Mouse (Mus musculus) limb, embryonic 13.5 days (tissue): Measurements from ENCODE around the gene Sf1. TPM values are rescaled to one million over a fixed set of nuclear protein-coding genes. Genes with fewer than 3 reads are reported as not detected.

Source experiments
- ATAC-seq: fragments of 200-750 bp; cut with Nextera tagmentation; 2 replicates; pipeline ENCODE4 v1.8.0; 2017; ENCODE audit warnings: low read depth, moderate number of reproducible peaks, moderate TSS enrichment; ENCODE audit not compliant: low FRiP score
- H3K27ac ChIP-seq: fragments of 300-500 bp; sonication (generic); 2 replicates; pipeline ENCODE4 v1.5.1; 2015; ENCODE audit warnings: inconsistent platforms, mild to moderate bottlenecking, moderate library complexity
- H3K27me3 ChIP-seq: fragments of 300-500 bp; sonication (generic); 2 replicates; pipeline ENCODE4 v1.6.1; 2015; ENCODE audit warnings: mild to moderate bottlenecking, inconsistent platforms
- H3K36me3 ChIP-seq: fragments of 300-500 bp; sonication (generic); 2 replicates; pipeline ENCODE4 v1.6.1; 2015; ENCODE audit warnings: inconsistent platforms, mild to moderate bottlenecking, moderate library complexity
- H3K4me1 ChIP-seq: fragments of 300-500 bp; sonication (generic); 2 replicates; pipeline ENCODE4 v1.6.1; 2015; ENCODE audit warnings: inconsistent platforms
- H3K4me2 ChIP-seq: fragments of 300-500 bp; sonication (generic); replicated peaks from 2 replicates; pipeline ENCODE4 v1.6.1; 2015; ENCODE audit warnings: inconsistent platforms, mild to moderate bottlenecking, moderate library complexity
- H3K4me3 ChIP-seq: fragments of 300-500 bp; sonication (generic); 2 replicates; pipeline ENCODE4 v1.5.1; 2015; ENCODE audit warnings: moderate library complexity, mild to moderate bottlenecking, inconsistent platforms
- H3K9ac ChIP-seq: fragments of 300-500 bp; sonication (generic); 2 replicates; pipeline ENCODE4 v1.6.1; 2015; ENCODE audit warnings: mild to moderate bottlenecking, inconsistent platforms
- H3K9me3 ChIP-seq: fragments of 300-500 bp; sonication (generic); 2 replicates; pipeline ENCODE4 v1.6.1; 2016; ENCODE audit warnings: inconsistent platforms
- WGBS: fragments of 180-500 bp; shearing (Covaris S2); methylation state at CpG from one replicate; pipeline ENCODE4 v1.1.7; 2015; 5-methylcytosine and 5-hydroxymethylcytosine counted together
- polyA plus RNA-seq: library from polyadenylated mRNA; unstranded; fragments of >200 nt; fragmentation: Nextera tagmentation; extraction: Ambion mirVana; gene quantifications from 2 replicates; pipeline ENCODE4 v1.2.1, GENCODE M21; 2015

The Sf1 gene
- polyA plus RNA-seq, 1 experiment from 2014 or later, result 148 TPM

DNA sequence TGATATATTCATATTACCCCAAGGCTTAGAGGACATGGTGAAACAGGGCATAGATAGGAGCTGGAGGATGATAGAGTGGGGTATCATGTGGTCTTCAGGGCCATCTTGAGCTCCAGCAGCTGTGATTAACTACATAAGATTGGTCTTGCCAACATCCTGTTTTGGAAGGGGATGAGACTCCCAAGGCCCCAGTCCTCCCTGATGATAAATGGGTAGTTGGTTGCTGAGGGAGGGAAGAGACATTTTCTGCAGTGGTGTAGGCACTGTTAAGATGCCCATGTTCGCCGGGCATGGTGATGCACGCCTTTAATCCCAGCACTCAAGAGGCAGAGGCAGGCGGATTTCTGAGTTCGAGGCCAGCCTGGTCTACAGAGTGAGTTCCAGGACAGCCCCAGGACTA lies 17.7 kb downstream of the Sf1 start:
- H3K4me1 ChIP-seq, result peaks cover 19% of the 10 kb centered on the region
- no peak overlapping the region for H3K4me3 ChIP-seq
- H3K9ac ChIP-seq, result no peak overlapping the region
- 95% methylated on average over 5 of the region's 5 CpGs for WGBS
- no peak overlapping the region for H3K27ac ChIP-seq
- H3K36me3 ChIP-seq, result peaks cover 37% of the 10 kb centered on the region
- ATAC-seq, result no peak
- H3K9me3 ChIP-seq, result no peaks in the 10 kb centered on the region
- H3K4me2 ChIP-seq, result no peak overlapping the region
- H3K27me3 ChIP-seq, result no peaks in the 10 kb centered on the region

DNA sequence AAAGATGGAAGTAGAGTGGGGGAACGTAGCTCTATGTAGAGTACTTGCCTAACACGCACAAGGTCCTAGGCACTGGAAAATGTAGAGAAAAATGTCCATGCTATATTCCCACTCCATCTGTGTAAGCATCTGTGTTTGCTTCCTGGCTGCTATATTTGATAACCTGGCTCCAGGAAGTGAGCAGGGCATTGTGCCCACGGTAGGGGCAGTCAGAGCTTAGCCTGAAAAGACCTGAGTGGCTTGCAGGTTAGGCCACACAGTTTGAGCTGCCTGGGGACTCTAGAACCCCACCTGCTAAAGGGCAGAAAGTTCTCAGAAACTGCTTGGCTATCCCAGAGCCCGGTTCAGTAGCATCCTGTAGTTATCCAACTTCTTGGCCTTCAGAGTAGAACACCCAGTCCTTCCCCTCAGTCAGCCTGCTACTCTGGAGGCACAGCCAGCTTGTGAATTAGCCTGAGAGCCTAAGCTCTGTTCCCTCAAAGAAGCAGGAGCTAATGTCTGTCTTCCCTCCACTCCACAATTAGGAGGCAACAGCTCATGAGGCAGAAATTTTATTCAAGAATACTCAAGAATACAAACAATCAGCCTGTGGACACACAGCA lies 18.9 kb downstream of the Sf1 start:
- Histone ChIP-seq H3K27me3 (no peaks in the 10 kb centered on the region), H3K9me3 (no peaks in the 10 kb centered on the region), H3K4me2 (no peak overlapping the region), H3K27ac (no peak overlapping the region), H3K9ac (0 out of 2 replicates have a peak overlapping the region, but pooled peaks have one; percentile 3), H3K36me3 (peaks cover 25% of the 10 kb centered on the region), H3K4me1 (peaks cover 19% of the 10 kb centered on the region), H3K4me3 (no peak overlapping the region)
- 76% methylated on average over 4 of the region's 4 CpGs for WGBS
- ATAC-seq, result no peak

DNA sequence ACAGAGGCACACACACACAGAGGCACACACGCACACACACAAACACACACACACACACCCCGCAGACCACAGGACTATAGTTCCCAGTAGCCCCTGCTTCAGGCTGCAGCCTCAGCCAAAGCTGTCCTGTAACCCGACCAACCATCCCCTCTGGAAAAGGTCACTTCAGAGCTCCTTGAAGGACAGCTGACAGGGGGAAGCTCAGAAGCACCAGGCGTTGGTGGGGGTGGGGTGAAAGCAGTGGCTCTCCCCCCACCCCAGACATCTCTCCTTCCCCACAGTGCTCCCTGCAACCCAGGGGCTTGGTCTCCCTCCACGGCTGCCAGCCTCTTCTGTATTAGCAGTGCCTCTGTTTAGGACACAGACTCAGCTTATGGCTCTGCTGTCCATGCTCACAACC lies 20.0 kb downstream of the Sf1 start:
- peaks cover 15% of the 10 kb centered on the region for H3K36me3 ChIP-seq
- 45% methylated on average over 5 of the region's 5 CpGs for WGBS
- H3K9ac ChIP-seq, result no peak overlapping the region
- no peaks in the 10 kb centered on the region for H3K27me3 ChIP-seq
- H3K4me2 ChIP-seq, result no peak overlapping the region; the same call in 1 of the 2 replicates
- no peak overlapping the region for H3K4me3 ChIP-seq
- peak overlapping the region; percentile 48 for H3K27ac ChIP-seq
- H3K9me3 ChIP-seq, result no peaks in the 10 kb centered on the region
- ATAC-seq, result no peak
- H3K4me1 ChIP-seq, result peaks cover 19% of the 10 kb centered on the region

DNA sequence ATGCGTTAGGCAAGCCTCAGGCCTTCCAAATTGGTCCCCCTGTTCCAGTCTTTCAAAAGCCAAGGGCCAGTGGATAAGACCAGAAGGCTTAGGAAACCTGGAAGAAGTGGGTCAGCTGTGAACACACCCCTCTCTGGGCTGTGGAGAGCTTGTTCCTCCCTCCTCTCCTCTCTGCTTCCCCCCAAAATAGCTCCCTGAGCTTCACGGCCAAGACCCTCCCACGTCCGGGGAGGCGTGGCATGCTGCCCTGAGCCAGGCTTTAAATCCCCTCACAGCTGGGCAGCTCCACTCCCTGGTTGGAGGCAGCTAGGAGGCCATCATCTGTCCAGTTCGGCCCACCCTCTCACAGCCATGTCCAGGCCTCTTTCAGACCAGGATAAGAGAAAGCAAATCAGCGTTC lies 20.6 kb downstream of the Sf1 start, which contains the start of gene Pygm:
TSS of gene Pygm (plus strand) at position 272 of the 400 bp plus-strand sequence.
- H3K4me1 ChIP-seq, result peaks cover 21% of the 10 kb centered on the region
- peak; percentile 68 for ATAC-seq
- peak within 1 kb of the TSS; percentile 48 for H3K27ac ChIP-seq
- no peaks in the 10 kb centered on the region for H3K9me3 ChIP-seq
- peaks cover 8% of the 10 kb centered on the region for H3K36me3 ChIP-seq
- H3K27me3 ChIP-seq, result peaks cover 6% of the 10 kb centered on the region
- H3K9ac ChIP-seq, result no peak within 1 kb of the TSS
- H3K4me2 ChIP-seq, result peak within 1 kb of the TSS; percentile 17; the same call in 1 of the 2 replicates
- no peak within 1 kb of the TSS for H3K4me3 ChIP-seq
- WGBS, result 17% methylated on average over 7 of the region's 7 CpGs

DNA sequence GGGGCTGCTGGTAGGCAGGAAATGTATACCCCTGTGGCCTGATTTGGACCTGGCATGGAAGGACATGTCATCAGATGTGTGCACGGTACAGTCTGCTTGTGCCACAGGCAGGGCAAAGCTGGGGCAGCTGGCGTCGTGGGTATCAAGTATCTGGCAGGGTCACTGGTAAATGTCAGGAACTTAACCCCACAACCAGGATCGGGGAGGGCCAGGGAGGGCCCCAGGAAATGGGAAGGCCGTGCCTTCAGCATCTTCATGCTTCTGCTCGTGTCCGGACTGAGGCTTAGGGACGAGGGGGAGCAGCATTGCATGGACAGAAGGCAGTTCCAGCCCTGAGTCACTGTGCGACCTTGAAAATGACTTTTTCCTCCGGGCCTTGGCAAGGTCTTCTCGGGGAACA lies 21.5 kb downstream of the Sf1 start:
- H3K4me3 ChIP-seq, result no peak overlapping the region
- H3K9ac ChIP-seq, result no peak overlapping the region
- ATAC-seq, result no peak
- peaks cover 4% of the 10 kb centered on the region; the same call in 1 of the 2 replicates for H3K36me3 ChIP-seq
- H3K4me1 ChIP-seq, result peaks cover 29% of the 10 kb centered on the region
- 0 out of 2 replicates have a peak overlapping the region, but pooled peaks have one; percentile 17 for H3K4me2 ChIP-seq
- H3K27me3 ChIP-seq, result peaks cover 7% of the 10 kb centered on the region
- no peaks in the 10 kb centered on the region for H3K9me3 ChIP-seq
- no peak overlapping the region for H3K27ac ChIP-seq
- 77% methylated on average over 11 of the region's 11 CpGs for WGBS

DNA sequence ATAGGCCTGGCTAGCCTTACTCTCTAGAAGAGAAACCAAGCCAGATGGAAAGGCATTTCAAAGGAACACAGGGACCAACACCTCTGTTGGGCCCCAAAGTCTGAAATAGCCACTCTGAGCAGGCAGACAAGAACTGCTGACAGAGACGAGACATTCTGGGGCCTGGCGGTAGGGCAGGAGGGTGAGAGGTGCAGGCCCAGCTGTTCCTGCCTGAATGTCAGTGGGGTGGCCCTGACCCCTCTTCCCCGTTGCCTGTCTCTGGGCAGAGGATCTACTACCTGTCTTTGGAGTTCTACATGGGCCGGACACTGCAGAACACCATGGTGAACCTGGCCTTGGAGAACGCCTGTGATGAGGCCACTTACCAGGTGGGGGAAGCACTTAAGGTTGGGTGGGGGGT lies 21.9 kb downstream of the Sf1 start:
- peaks cover 32% of the 10 kb centered on the region for H3K4me1 ChIP-seq
- H3K9ac ChIP-seq, result no peak overlapping the region
- no peak for ATAC-seq
- whole genome bisulfite sequencing, result 69% methylated on average over 5 of the region's 5 CpGs
- no peak overlapping the region for H3K27ac ChIP-seq
- no peak overlapping the region for H3K4me3 ChIP-seq
- peak overlapping the region; percentile 17; the same call in 1 of the 2 replicates for H3K4me2 ChIP-seq
- peaks cover 7% of the 10 kb centered on the region for H3K27me3 ChIP-seq
- no peaks in the 10 kb centered on the region for H3K9me3 ChIP-seq
- H3K36me3 ChIP-seq, result peaks cover 4% of the 10 kb centered on the region; the same call in 1 of the 2 replicates

DNA sequence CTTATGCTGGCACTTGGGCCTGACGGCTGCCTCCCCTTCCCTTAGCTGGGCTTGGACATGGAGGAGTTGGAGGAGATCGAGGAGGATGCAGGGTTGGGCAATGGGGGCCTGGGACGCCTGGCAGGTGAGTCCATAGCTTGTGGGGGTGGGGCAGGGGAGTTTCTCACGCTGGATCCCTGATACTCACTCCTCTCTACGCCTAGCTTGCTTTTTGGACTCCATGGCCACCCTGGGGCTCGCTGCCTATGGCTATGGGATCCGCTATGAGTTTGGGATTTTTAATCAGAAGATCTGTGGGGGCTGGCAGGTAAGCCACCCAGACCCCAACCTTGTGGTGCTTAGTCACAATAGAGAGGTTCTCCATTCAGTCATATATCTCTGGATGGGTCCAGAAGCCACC lies 22.3 kb downstream of the Sf1 start:
- peaks cover 7% of the 10 kb centered on the region for H3K27me3 ChIP-seq
- ATAC-seq, result no peak
- H3K9me3 ChIP-seq, result no peaks in the 10 kb centered on the region
- H3K4me2 ChIP-seq, result peak overlapping the region; percentile 14; the same call in 1 of the 2 replicates
- H3K27ac ChIP-seq, result no peak overlapping the region
- H3K4me1 ChIP-seq, result peaks cover 32% of the 10 kb centered on the region
- no peak overlapping the region for H3K9ac ChIP-seq
- no peak overlapping the region for H3K4me3 ChIP-seq
- 74% methylated on average over 7 of the region's 7 CpGs for WGBS
- H3K36me3 ChIP-seq, result peaks cover 2% of the 10 kb centered on the region; the same call in 1 of the 2 replicates

DNA sequence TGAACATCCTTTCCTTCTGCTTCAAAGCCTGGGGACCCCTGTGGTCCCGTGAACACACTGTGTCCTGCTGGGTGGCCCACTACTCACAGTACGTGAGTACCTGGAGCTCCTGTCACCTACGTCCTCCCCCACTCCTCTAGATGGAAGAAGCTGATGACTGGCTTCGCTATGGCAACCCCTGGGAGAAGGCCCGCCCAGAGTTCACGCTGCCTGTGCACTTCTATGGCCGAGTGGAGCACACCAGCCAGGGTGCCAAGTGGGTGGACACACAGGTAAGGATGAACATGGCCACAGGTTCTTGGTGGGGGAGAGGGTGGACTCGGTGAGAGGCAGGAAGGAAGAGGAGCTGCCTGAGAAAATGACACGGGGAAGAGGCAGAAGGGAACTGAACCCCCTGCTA lies 22.7 kb downstream of the Sf1 start:
- Histone ChIP-seq H3K9me3 (no peaks in the 10 kb centered on the region), H3K9ac (no peak overlapping the region), H3K36me3 (no peaks in the 10 kb centered on the region), H3K4me1 (peaks cover 32% of the 10 kb centered on the region), H3K4me3 (no peak overlapping the region), H3K27ac (no peak overlapping the region), H3K4me2 (no peak overlapping the region), H3K27me3 (peaks cover 7% of the 10 kb centered on the region)
- 62% methylated on average over 9 of the region's 9 CpGs for WGBS
- no peak for ATAC-seq

DNA sequence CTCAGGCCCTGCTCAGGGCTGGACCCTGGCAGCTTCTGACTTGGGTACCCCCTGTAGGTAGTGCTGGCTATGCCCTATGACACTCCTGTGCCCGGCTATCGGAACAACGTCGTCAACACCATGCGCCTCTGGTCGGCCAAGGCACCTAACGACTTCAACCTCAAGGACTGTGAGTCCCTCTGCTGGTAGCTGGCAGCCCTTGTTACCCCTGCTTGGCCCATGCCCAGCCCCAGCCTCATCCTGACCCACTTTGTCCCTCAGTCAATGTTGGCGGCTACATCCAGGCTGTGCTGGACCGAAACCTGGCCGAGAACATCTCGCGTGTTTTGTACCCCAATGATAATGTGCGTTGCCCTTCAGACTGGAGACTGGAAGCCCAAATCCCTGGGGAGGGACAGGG lies 24.5 kb downstream of the Sf1 start:
- Histone ChIP-seq H3K4me1 (peaks cover 32% of the 10 kb centered on the region), H3K9me3 (no peaks in the 10 kb centered on the region; the same call in 1 of the 2 replicates), H3K36me3 (no peaks in the 10 kb centered on the region), H3K4me3 (no peak overlapping the region), H3K27me3 (peaks cover 7% of the 10 kb centered on the region), H3K27ac (no peak overlapping the region), H3K9ac (no peak overlapping the region), H3K4me2 (no peak overlapping the region)
- WGBS, result 76% methylated on average over 13 of the region's 13 CpGs
- no peak for ATAC-seq

DNA sequence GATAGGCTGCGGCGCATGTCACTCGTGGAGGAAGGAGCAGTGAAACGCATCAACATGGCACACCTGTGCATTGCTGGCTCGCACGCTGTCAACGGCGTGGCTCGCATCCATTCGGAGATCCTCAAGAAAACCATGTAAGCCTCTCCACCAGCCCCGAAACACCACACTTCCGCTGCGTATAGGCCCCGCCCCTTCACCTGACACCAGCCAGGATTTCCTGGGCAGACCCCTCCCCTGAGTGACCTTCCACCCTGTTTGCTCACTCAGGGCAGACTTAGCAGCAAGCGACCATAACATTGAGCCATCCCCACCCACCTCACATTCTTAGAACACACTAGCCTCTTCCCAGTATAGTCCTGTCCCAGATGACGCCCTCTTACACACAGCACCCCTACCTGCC lies 26.3 kb downstream of the Sf1 start:
- Histone ChIP-seq H3K9me3 (no peaks in the 10 kb centered on the region; the same call in 1 of the 2 replicates), H3K9ac (peak overlapping the region; percentile 32; the same call in 1 of the 2 replicates), H3K27me3 (peaks cover 7% of the 10 kb centered on the region), H3K36me3 (no peaks in the 10 kb centered on the region), H3K4me3 (peak overlapping the region; percentile 35), H3K27ac (no peak overlapping the region), H3K4me2 (peak overlapping the region; percentile 64), H3K4me1 (peaks cover 14% of the 10 kb centered on the region)
- WGBS, result 6% methylated on average over 16 of the region's 16 CpGs
- ATAC-seq, result no peak

DNA sequence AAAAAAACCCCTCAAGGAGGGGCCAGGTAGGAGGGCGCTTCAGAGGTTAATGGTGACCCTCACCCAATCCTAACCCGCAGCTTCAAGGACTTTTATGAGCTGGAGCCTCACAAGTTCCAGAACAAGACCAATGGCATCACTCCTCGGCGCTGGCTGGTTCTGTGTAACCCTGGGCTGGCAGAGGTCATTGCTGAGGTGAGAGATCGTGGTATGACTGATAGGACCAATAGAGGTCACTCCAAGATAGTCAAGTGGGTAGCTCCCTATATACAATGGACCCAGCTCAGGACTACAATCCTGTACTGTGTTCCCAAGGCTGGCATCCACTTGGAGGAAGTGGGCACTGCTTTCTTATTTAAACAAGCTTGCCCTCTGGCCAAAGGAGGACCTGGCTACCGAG lies 26.8 kb downstream of the Sf1 start:
- Histone ChIP-seq H3K4me2 (no peak overlapping the region; the same call in 1 of the 2 replicates), H3K27ac (no peak overlapping the region), H3K4me3 (peak overlapping the region; percentile 35; the same call in 1 of the 2 replicates)

DNA sequence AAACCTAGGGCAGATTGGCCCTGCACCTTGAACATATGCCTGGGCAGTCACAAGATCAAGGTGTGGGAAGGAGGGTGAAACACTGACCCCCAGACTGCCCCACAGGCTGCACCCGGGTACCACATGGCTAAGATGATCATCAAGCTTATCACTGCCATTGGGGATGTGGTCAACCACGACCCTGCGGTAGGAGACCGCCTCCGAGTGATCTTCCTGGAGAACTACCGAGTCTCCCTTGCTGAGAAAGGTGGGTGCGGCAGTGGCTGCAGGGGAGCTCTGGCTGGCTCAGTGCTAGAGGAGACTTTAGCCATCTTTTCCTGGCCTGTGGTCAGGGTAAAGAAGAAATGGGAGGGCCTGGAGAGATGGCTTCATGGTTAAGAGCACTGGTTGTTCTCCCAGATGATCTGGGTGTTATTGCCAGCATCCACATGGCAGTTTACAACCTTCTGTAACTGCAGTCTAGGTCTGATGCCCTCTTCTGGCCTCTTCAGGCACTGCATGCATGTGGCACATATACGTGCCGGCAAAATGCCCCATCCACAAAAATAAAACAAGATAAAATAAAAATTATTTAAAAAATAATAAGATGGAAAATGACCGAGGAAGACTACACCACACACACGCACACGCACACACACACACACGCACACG lies 29.4 kb downstream of the Sf1 start:
- no peak overlapping the region for H3K9ac ChIP-seq
- H3K4me3 ChIP-seq, result no peak overlapping the region
- no peaks in the 10 kb centered on the region; the same call in 1 of the 2 replicates for H3K9me3 ChIP-seq
- no peak for ATAC-seq
- H3K36me3 ChIP-seq, result no peaks in the 10 kb centered on the region
- no peak overlapping the region for H3K4me2 ChIP-seq
- H3K27me3 ChIP-seq, result peaks cover 17% of the 10 kb centered on the region
- WGBS, result 93% methylated on average over 14 of the region's 14 CpGs
- H3K4me1 ChIP-seq, result peaks cover 13% of the 10 kb centered on the region
- no peak overlapping the region for H3K27ac ChIP-seq

More for the DNA sequence above, 26.8 kb downstream of the Sf1 start:
- H3K36me3 ChIP-seq, result no peaks in the 10 kb centered on the region
- peaks cover 7% of the 10 kb centered on the region for H3K27me3 ChIP-seq
- WGBS, result 49% methylated on average over 6 of the region's 6 CpGs
- H3K4me1 ChIP-seq, result peaks cover 13% of the 10 kb centered on the region
- H3K9me3 ChIP-seq, result no peaks in the 10 kb centered on the region; the same call in 1 of the 2 replicates
- no peak for ATAC-seq
- no peak overlapping the region for H3K9ac ChIP-seq
